Comparison of ENCODE assay signal across 34 mouse cellular contexts in genomic region chr9:54637510-54638314, GRCm38 (mm10). TPM values are rescaled to one million over a fixed set of nuclear protein-coding genes. Genes with fewer than 3 reads are reported as not detected.
DNase-seq lines count a peak whose midpoint lies in the region; ATAC-seq and TF ChIP-seq lines count a peak whose summit lies in the region.
"Had no signal": no experiment of that assay in that cellular context is flagged by ENCODE, and none has a peak within 500 bp of the region (broad histone marks: within the 10 kb centered on the region; RNA-seq: fewer than 3 reads in every experiment).

No protein-coding gene starts in this region.

- H3K9me3 ChIP-seq in forebrain, postnatal 0 days (ENCODE audit: low read length): no peaks in the 10 kb centered on the region
- H3K9me3 ChIP-seq: forebrain, embryonic 12.5 days; heart, embryonic 13.5 days; limb, embryonic 10.5 days; limb, embryonic 15.5 days; liver, embryonic 15.5 days; neural tube, embryonic 12.5 days; stomach, embryonic 15.5 days had no signal

- 0 out of 2 replicates have a peak overlapping the region, but pooled peaks have one; percentile 15 for H3K27ac ChIP-seq in olfactory bulb, adult 2 months (ENCODE audit: insufficient read depth, low read depth, low read length)
- H3K27ac ChIP-seq in cerebellum, adult 2 months (ENCODE audit: insufficient read depth, low read length): no peak overlapping the region
- H3K27ac ChIP-seq in forebrain, postnatal 0 days (ENCODE audit: low read depth, low read length): no peak overlapping the region
- H3K27ac ChIP-seq: forebrain, embryonic 12.5 days; gastrocnemius, adult 2 months; heart, adult 2 months; heart, embryonic 13.5 days; hindbrain, embryonic 14.5 days; limb, embryonic 10.5 days; limb, embryonic 15.5 days; liver, embryonic 15.5 days; neural tube, embryonic 12.5 days; stomach, embryonic 15.5 days had no signal

- TF ChIP-seq POLR2A in olfactory bulb, adult 2 months (IDR thresholded peaks at IDR 0.05; ENCODE audit: insufficient read depth, low read depth, low read length): no peak
- no peak for TF ChIP-seq POLR2A in cerebellum, adult 2 months (IDR thresholded peaks at IDR 0.05; ENCODE audit: borderline replicate concordance, insufficient read depth, low read length)

- no peaks in the 10 kb centered on the region for H3K27me3 ChIP-seq in cerebellum, adult 2 months (ENCODE audit: control insufficient read depth, insufficient read depth, low read length)
- H3K27me3 ChIP-seq in forebrain, postnatal 0 days (ENCODE audit: insufficient read depth, low read length): no peaks in the 10 kb centered on the region
- H3K27me3 ChIP-seq: forebrain, embryonic 12.5 days; heart, embryonic 13.5 days; limb, embryonic 15.5 days; liver, embryonic 15.5 days; neural tube, embryonic 12.5 days; stomach, embryonic 15.5 days had no signal

- H3K36me3 ChIP-seq in forebrain, postnatal 0 days (ENCODE audit: insufficient read depth): no peaks in the 10 kb centered on the region
- H3K36me3 ChIP-seq: forebrain, embryonic 12.5 days; heart, embryonic 13.5 days; limb, embryonic 10.5 days; limb, embryonic 15.5 days; liver, embryonic 15.5 days; neural tube, embryonic 12.5 days; stomach, embryonic 15.5 days had no signal

- no peak for TF ChIP-seq CTCF in olfactory bulb, adult 2 months (IDR thresholded peaks at IDR 0.05; ENCODE audit: insufficient read depth, low read depth, low read length)
- no peak for TF ChIP-seq CTCF in cerebellum, adult 2 months (IDR thresholded peaks at IDR 0.05; ENCODE audit: borderline replicate concordance, insufficient read depth, low read depth, low read length)
- no peak for TF ChIP-seq CTCF in forebrain, postnatal 0 days (IDR thresholded peaks at IDR 0.05; ENCODE audit: low read depth)

- peak; percentile 76 for ATAC-seq in common myeloid progenitor, adult 5-6 weeks (replicated peaks; ENCODE audit: low read depth, poor library complexity, severe bottlenecking)
- no peak for ATAC-seq in forebrain, postnatal 0 days
- ATAC-seq: intestine, postnatal 0 days; midbrain, embryonic 16.5 days had no signal

- H3K9ac ChIP-seq in forebrain, postnatal 0 days: no peak overlapping the region
- H3K9ac ChIP-seq: forebrain, embryonic 12.5 days; heart, embryonic 13.5 days; hindbrain, embryonic 14.5 days; limb, embryonic 15.5 days; liver, embryonic 15.5 days; lung, embryonic 14.5 days; neural tube, embryonic 12.5 days; stomach, embryonic 15.5 days had no signal

- no peaks in the 10 kb centered on the region for H3K4me1 ChIP-seq in olfactory bulb, adult 2 months (ENCODE audit: control insufficient read depth, insufficient read depth, low read length)
- no peaks in the 10 kb centered on the region for H3K4me1 ChIP-seq in cerebellum, adult 2 months (ENCODE audit: control insufficient read depth, insufficient read depth, low read length)
- H3K4me1 ChIP-seq in forebrain, postnatal 0 days (ENCODE audit: insufficient read depth): no peaks in the 10 kb centered on the region
- H3K4me1 ChIP-seq: forebrain, embryonic 12.5 days; limb, embryonic 15.5 days; liver, embryonic 15.5 days; neural tube, embryonic 12.5 days had no signal

- no peak overlapping the region for H3K4me2 ChIP-seq in forebrain, postnatal 0 days (ENCODE audit: low read depth)
- H3K4me2 ChIP-seq: forebrain, embryonic 12.5 days; heart, embryonic 13.5 days; hindbrain, embryonic 14.5 days; limb, embryonic 15.5 days; liver, embryonic 15.5 days; lung, embryonic 14.5 days; midbrain, embryonic 11.5 days; neural tube, embryonic 12.5 days; stomach, embryonic 15.5 days had no signal

- peak; percentile 75 for DNase-seq in heart, adult 11 months
- no peak for DNase-seq in heart, adult 9 months (ENCODE audit: low spot score in 2 of 2)
- peak; percentile 61 for DNase-seq in Muller cell, postnatal 12 days (ENCODE audit: inconsistent ontology term)
- DNase-seq in cerebellum, adult 2 months: no peak
- no peak for DNase-seq in forebrain, postnatal 0 days
- DNase-seq: cerebellum, adult 11-12 months; cerebellum, postnatal 10 days; gastrocnemius, adult 2 months; gastrocnemius, postnatal 36 days; heart, adult 2 months; heart, postnatal 10 days; kidney, adult 9 months; kidney, postnatal 10 days; layer of hippocampus, postnatal 36 days; lung, embryonic 14.5 days; lung, postnatal 14 days; right cerebral cortex, postnatal 25 days; thymus, adult 2 months; thymus, postnatal 4 days had no signal

- whole genome bisulfite sequencing in olfactory bulb, adult 2 months: 65% methylated on average over 5 of the region's 5 CpGs
- WGBS in cerebellum, adult 2 months: 65% methylated on average over 5 of the region's 5 CpGs
- 53% methylated on average over 5 of the region's 5 CpGs for WGBS in forebrain, postnatal 0 days

- no peak overlapping the region for H3K4me3 ChIP-seq in olfactory bulb, adult 2 months (ENCODE audit: insufficient read depth, low read depth, low read length)
- no peak overlapping the region for H3K4me3 ChIP-seq in cerebellum, adult 2 months (replicated peaks; ENCODE audit: insufficient read depth, low read depth, low read length)
- H3K4me3 ChIP-seq in forebrain, postnatal 0 days (ENCODE audit: low read depth, low read length): no peak overlapping the region
- H3K4me3 ChIP-seq: erythroblast, embryonic 14.5 days; forebrain, embryonic 12.5 days; gastrocnemius, adult 2 months; heart, adult 2 months; heart, embryonic 13.5 days; limb, embryonic 10.5 days; limb, embryonic 15.5 days; liver, embryonic 15.5 days; neural tube, embryonic 12.5 days; stomach, embryonic 15.5 days had no signal

RNA-seq across cellular contexts. Expression of gene Acsbg1, which starts 24.0 kb away (rescaled TPM):
- total RNA-seq in common myeloid progenitor, adult 5-6 weeks (2017): not detected in 2 replicates
- polyA plus RNA-seq in olfactory bulb, adult 2 months (2012; ENCODE audit: insufficient read depth, insufficient read length, low replicate concordance, missing spikeins): 141 TPM in 1 of 2 replicates, not detected in the other
- polyA plus RNA-seq in cerebellum, adult 2 months (2012; rRNA removed): 270 and 289 TPM in 2 replicates
- 45.4 and 52.2 TPM in 2 replicates for total RNA-seq in forebrain, postnatal 0 days (2014; rRNA removed)
- polyA plus RNA-seq in forebrain, postnatal 0 days (2015; fragmentation: Nextera tagmentation; extraction: Ambion mirVana): 32.8 and 38.9 TPM in 2 replicates
- total RNA-seq: hematopoietic stem cell, adult 5-6 weeks had no signal
- polyA plus RNA-seq: erythroblast, embryonic 14.5 days had no signal

RNA-seq across cellular contexts. Expression of gene Idh3a, which starts 51.6 kb away (rescaled TPM):
- total RNA-seq in common myeloid progenitor, adult 5-6 weeks (2017): 86.3 and 104 TPM in 2 replicates
- polyA plus RNA-seq in olfactory bulb, adult 2 months (2012; ENCODE audit: insufficient read depth, insufficient read length, low replicate concordance, missing spikeins): not detected in 2 replicates
- polyA plus RNA-seq in cerebellum, adult 2 months (2012; rRNA removed): 209 and 211 TPM in 2 replicates
- total RNA-seq in forebrain, postnatal 0 days (2014; rRNA removed): 94.6 and 100 TPM in 2 replicates
- polyA plus RNA-seq in forebrain, postnatal 0 days (2015; fragmentation: Nextera tagmentation; extraction: Ambion mirVana): 171 and 183 TPM in 2 replicates

Comparison
In these comparisons a context has a peak if more than half of its experiments do, and no peak if none do; other contexts are left out.
1. DNase-seq: peak in heart, adult 11 months (single experiment) and Muller cell, postnatal 12 days (single experiment); none in heart, adult 9 months (0 of 2), cerebellum, adult 2 months (0 of 2) and forebrain, postnatal 0 days (single experiment).
2. RNA of gene Idh3a, which starts 51.6 kb away (polyA plus RNA-seq): 209 to 211 TPM in cerebellum, adult 2 months and 171 to 183 TPM in forebrain, postnatal 0 days; not detected in olfactory bulb, adult 2 months; every median in the first group is over 100 times any median in the second.